ENCODE assay signal across 23 mouse cellular contexts in genomic region chr12:53316715-53317114, GRCm38 (mm10).
"Had no signal": no experiment of that assay in that cellular context is flagged by ENCODE, and none has a peak within 500 bp of the region (broad histone marks: within the 10 kb centered on the region; RNA-seq: fewer than 3 reads in every experiment).

No protein-coding gene starts in this region.

- H3K4me3 ChIP-seq: hindbrain, embryonic 13.5 days; hindbrain, embryonic 15.5 days; kidney, embryonic 15.5 days; limb, embryonic 13.5 days; limb, embryonic 15.5 days had no signal

- H3K9ac ChIP-seq: hindbrain, embryonic 13.5 days; hindbrain, embryonic 15.5 days; kidney, embryonic 15.5 days; limb, embryonic 13.5 days; limb, embryonic 15.5 days had no signal

- H3K27me3 ChIP-seq: hindbrain, embryonic 13.5 days; hindbrain, embryonic 15.5 days; kidney, embryonic 15.5 days; limb, embryonic 15.5 days had no signal

- H3K4me2 ChIP-seq: heart, embryonic 11.5 days; hindbrain, embryonic 13.5 days; hindbrain, embryonic 15.5 days; kidney, embryonic 15.5 days; limb, embryonic 13.5 days; limb, embryonic 15.5 days had no signal

- H3K36me3 ChIP-seq: hindbrain, embryonic 13.5 days; hindbrain, embryonic 15.5 days; kidney, embryonic 15.5 days; limb, embryonic 13.5 days; limb, embryonic 15.5 days had no signal

- ATAC-seq: forebrain, embryonic 16.5 days; hindbrain, postnatal 0 days; intestine, embryonic 16.5 days had no signal

- H3K4me1 ChIP-seq: hindbrain, embryonic 15.5 days; kidney, embryonic 15.5 days had no signal

- H3K9me3 ChIP-seq: hindbrain, embryonic 13.5 days; hindbrain, embryonic 15.5 days; kidney, embryonic 15.5 days; limb, embryonic 13.5 days; limb, embryonic 15.5 days had no signal

- DNase-seq: gastrocnemius, postnatal 14 days; gastrocnemius, postnatal 36 days; heart, adult 18-20 months; heart, postnatal 10 days; heart, postnatal 36 days; kidney, adult 11 months; kidney, adult 2 months; kidney, adult 9 months; kidney, postnatal 14 days; kidney, postnatal 36 days; layer of hippocampus, adult 9-11 months; layer of hippocampus, postnatal 36 days; left cerebral cortex, postnatal 4 days had no signal

- H3K27ac ChIP-seq: hindbrain, embryonic 13.5 days; hindbrain, embryonic 15.5 days; hindbrain, postnatal 0 days; kidney, embryonic 15.5 days; kidney, postnatal 0 days; limb, embryonic 13.5 days; limb, embryonic 15.5 days had no signal
